Mouse (Mus musculus): Measurements from ENCODE around the gene Ggta1.

Ggta1 gene

DNA sequence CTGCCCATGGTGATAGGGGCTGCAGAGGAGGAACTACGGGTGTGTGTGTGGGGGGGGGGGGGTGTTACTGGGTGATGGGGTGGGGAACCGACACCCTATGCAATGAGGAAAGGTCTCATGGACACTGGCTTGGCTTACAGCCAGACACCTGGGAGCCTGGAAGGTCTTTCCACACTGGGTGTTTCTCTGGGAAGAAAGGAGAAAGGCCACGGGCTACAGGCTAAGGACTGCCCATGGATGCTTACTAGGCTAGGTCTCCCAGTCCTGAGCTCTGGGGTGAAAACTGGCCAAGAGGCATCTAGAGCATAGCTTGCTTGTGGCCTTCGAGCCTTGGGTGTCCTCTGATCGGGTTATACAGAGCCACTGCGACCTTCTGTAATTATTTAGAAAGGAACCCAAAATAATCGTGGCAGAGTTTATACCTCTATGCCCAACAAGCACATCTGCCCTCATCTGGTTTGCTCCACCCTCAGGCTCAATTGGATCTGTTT lies at the start of gene Ggta1:
Ggta1 (minus strand) TSS at position 441 of the 491 bp plus-strand sequence.
- DNase-seq, result no peak

DNA sequence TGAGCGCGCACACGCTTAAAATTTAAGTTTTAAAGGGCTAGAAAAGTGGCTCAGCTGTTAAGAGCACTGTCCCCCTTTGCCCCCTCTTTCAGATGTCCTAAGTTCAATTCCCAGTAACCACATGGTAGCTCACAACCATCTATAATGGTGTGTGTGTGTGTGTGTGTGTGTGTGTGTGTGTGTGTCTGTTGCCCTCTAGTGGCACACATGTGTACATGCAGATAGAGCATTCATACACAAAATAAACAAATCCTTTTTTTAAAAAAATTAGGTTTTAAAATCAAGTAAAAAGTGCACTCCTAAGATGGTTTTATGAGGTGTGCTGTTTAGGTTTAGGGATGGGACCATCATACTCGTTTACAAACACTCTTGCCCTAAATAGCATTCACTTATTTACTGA lies 49.2 kb upstream of the Ggta1 start:
- no peak for DNase-seq

DNA sequence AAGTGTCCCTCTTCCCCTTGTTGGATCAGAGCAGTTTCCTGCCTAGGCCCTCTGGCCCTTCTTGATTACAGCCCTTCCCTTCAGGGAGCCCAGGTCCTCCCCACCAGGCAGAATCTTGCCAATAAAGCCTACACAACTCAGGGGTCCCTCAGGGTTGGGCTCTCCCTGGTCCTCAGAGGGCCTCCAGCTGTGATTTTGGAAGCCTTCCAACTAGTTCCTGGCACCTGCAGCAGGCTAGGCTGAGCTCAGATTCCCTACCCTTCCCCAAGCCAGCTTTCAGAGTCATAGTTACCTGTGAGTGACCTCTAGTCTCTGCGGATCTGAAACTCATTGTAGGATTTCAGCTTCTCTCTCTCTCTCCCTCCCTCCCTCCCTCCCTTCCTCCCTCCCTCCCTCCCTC lies 47.9 kb upstream of the Ggta1 start:
- DNase-seq, result no peak

DNA sequence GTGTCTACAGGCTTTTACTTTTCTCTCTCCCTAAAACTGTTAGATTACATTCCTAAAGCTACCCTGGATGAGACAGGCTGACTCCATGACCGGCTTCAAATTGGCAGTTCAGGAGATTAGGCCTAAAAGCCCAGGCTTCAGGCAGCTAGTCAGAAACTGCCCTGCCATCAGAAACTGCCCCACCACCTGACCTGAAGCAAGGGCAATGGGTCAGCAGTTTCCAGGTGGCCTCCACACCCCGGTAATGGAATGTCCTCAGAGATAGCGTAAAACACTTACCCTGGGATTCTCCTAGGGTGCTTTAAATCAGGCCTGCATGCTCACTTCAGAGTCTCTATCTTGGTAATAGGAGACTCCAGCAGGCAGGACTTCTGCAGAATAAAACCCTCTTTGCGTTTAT lies 46.9 kb upstream of the Ggta1 start:
- DNase-seq, result no peak

DNA sequence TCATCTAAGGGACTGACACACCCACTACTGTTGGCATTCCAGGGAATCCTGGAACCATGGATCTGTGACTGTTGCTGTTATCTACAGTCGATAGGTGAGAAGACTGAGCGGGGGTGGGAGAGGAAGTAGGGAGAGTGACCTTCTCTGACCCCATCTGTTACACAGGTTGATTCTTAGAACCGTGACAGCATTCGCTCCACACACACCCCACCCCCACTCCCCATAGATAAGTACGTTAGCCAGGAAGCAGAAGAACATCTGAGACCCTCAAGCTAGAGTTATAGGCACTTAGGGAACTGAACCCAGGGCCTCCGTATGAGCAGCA lies 46.3 kb upstream of the Ggta1 start:
- DNase-seq, result no peak

DNA sequence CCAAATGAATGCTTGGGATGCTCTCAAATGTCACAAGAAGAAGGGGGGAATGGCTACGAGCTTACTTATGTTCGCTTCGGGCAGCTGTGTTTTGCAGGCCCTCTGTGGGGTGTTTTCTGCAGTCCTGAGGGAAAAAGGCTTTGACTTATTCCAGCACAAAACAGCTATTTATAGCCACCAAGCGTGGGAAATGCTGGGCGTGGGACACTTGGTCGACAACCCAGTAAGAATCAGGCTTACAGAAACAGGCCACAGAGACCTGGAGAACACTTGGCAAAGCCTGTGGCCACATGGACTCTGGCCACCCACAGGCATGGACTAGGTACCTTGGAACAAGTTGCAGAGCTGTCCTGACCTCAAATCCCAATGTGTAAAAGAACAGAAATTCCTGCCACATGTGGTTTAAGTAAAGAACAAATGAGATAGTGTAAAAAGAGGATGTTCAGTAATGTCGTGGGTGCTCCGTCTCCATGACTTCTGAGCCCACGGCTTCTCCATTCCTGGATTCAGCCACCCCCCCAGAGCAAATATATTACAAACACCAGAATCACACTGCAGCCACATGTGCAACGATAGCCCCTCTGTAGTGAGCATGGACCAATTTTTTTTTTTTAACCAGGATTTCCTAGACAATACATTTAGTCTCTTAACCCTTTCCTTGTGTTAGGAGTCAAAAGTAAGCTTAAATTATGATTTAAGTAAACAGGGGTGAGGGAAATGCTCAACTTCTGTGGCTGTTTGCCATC lies 45.7 kb upstream of the Ggta1 start:
- no peak for DNase-seq

DNA sequence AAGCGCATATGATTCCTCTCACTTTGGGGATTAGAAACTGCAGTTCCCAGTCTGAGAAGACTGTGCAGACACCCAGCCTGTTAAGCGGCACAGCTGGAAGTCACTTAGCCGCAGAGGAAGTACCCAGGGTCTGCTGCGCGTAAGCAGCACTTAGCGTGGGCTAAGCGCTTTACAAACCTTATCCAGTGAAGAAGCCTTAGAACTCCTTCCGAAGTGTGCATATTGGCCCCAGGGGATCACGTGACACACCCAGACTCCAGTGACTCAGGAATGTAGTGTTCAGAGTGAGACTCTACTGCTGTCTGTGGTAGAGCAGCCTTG lies 44.1 kb upstream of the Ggta1 start:
- DNase-seq, result peak; percentile 63 to 77

DNA sequence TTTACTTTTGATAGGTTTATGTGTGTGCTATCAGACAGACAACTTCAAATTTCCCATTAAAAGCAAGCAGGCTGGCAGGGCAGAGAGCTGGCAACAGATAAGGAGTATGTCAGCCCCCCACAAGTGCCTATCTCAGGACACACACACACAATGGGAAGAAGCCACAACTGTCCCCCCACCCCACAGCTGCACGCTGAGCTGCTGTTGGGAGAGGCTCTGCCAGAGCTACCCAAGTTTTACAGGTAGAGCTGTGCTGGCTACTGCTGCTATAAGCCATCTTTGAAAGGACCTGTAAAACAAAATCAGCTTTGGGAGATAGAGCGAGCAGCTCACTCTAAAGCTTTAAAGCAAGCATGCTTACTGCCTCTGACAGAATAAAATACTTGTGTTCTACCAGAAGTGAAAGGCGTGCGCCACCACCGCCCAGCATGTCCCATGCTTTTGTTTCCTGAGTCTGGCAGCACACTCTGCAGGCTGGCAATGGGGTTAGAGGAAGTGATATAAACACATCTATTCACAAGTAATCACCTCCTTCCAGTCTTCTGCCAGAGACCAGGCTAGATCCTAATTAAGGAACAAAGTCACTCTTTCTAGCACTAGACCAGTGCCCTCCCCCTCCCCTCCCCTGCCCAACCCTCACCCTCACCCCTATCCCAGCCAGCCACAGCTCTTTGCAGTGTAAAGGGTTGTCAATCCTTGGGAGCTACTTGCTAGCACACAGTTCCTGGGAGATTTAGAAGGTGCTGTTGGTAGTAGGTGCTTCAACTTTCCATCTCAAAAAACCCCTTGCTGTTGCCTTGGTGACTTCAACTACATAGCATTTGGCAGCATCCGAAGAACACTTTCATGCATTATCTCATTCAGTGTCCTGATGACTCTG lies 43.5 kb upstream of the Ggta1 start:
- peak; percentile 65 to 77 for DNase-seq

DNA sequence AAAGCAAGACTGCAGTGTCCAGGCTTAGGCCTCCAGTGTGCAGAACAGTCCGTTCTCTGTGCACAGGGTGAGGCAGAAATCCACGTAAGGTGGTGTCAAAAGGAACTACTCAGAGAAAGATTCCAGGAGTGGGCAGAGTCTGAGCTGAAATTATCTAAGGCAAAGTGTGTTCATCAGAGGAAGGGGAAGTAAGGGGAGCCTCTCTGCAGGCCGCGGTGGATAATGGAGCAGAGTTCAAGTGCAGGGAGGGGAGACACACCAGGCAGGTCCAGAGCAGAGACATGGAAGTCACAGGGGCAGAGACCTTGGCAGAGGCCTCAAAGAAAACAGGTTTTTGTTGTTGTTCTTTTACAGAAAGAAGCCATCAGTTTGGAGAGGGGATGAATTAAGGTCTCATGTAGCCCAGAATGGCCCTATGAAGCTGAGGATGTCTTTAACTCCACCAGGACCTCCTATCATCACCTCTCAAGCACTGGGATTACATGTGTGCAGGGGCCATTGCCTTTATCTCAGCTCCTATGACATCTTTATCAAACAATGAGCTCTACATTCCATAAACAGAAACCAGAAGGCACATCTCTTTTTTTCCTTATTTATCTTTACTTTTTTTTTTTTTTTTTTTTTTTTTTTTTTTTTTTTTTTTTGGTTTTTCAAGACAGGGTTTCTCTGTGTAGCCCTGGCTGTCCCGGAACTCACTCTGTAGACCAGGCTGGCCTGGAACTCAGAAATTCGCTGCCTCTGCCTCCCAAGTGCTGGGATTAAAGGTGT lies 42.7 kb upstream of the Ggta1 start:
- peak; percentile 26 to 33 for DNase-seq

DNA sequence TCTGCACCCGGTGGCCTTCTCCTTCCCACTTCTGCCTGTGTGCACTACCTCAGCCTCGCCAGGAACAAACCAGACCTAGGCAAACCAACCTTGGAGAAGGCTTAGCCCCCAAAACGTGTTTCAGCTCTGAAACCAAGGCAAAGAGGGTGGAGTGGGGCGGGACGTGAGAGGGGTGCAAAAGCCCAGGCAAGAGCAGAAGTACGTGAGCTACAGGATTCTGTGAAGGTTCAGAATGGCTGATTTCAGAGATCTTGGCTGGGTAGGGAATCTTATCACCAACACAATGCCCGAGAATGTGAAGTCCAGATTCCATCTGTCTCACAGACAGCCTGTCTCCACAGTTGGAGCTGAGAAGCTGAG lies 41.4 kb upstream of the Ggta1 start:
- peak in 1 of 2 experiments; percentile 59 for DNase-seq

DNA sequence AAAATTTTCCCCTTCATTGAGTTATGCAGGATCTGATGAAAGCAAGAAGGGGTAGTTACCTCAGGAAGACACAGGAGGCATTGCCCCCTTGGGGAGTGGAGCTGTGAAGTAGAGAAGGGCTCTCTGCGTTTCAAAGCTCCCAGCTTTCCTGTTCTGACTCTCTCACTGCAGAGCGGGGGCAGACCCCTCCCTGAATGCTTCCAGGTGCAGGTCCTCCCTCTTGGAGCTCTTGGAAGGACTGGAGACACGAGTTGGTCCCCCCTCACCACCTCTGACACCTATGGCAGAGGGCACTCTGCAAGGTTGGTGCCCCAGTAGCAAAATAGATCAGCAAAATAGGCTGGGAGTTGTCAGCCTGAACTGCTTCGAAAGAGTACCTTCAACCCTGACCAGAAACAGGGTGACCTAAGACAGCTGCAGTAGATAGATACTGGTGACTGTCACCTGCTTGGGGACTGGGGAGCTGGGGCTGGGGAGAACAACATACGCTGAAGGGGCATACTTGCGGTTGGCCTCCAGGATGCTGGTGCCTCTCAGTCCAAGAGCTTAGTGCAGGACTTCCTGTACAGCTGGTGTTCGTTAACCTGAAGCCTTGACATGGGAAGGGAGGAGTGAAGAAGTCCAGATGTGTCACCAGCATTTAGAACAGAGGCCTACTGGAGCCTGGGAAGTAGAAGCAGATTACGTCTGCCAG lies 40.8 kb upstream of the Ggta1 start:
- peak; percentile 61 to 76 for DNase-seq

DNA sequence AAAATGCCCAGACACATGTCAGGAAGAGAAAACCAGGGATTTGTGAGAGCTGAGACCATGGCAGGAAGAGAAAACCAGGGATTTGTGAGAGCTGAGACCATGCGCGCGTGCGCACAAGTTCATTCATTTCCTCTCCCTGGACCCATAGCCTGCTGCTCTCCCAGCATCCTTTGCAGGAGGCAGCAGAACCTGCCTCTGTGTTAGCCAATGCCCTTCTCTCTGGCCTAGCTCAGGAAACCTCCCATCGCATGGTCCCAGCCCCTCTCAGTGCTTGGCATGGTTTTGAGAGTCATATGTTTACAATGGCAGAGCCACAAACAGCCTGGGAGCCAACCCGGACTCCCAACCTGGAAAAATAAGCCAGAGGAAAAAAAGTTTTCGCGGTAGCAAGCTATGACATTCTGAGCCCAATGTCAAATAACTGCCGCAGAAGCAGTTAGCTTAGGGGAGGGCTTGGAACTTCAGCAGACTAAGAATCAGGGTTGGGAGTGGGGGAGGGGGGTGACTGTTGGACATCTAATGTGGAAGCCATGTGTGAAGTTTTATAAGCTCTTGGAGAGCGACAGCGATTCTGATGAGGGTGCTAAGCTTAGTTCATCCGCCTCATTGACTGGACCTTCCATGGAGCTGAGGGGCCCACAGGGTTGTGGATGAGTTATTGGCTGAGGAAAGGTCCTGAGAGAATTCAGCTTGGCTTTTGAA lies 40.1 kb upstream of the Ggta1 start:
- peak; percentile 24 to 46 for DNase-seq

DNA sequence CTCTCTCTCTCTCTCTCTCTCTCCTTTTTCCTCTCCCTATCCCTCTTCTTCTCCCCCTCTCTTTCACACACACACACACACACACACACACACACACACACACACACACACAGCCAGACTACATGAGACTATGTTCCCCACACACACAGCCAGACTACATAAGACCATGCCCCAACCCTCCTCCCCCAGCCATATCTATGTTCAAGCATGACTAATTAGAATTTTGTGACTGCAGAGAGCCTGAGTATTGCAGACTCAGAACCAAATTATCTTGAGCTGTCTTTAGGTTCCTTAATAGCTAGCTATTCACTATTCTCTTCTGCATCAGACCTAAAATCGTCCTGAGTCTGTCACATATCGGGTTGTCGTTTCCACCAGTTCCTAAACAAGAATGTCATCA lies 39.5 kb upstream of the Ggta1 start:
- DNase-seq, result no peak

DNA sequence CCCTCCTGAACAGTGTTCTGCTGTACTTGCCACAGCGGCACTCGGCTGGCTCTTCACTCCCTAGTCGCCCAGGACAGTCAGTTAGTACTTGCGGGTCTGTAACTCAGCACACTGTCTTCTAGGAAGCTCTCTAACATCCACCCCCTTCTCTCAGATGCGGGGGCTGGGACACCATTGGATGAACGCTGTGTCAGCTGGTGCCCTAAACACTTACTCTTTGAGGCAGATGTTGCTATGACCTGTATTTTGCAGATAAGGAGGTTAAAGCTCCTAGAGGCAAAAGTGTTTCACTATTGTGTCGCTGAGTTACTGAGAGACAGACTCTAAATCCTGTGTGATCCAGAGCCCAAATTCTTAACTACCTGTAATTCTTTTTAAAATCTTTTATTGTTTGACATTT lies 36.4 kb upstream of the Ggta1 start:
- DNase-seq, result peak; percentile 63 to 81

DNA sequence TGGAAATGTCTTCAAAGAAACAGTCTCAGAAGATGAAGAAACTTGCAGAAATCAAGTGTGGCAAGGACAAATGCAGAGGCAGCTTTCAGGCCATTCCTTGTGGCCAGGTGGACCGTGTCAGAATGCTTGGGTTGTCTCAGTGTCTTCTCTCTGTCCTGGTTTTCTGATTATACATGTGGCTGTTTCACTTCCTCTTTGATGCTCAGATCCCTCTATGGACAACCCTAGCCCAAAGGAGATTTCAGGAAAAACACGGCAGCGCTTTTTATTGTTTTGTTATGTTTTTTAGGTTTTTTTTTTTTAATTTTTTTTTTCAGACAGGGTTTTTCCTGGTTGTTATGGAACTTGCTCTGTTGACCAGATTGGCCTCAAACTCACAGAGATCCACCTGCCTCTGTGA lies 35.9 kb upstream of the Ggta1 start:
- no peak for DNase-seq

DNA sequence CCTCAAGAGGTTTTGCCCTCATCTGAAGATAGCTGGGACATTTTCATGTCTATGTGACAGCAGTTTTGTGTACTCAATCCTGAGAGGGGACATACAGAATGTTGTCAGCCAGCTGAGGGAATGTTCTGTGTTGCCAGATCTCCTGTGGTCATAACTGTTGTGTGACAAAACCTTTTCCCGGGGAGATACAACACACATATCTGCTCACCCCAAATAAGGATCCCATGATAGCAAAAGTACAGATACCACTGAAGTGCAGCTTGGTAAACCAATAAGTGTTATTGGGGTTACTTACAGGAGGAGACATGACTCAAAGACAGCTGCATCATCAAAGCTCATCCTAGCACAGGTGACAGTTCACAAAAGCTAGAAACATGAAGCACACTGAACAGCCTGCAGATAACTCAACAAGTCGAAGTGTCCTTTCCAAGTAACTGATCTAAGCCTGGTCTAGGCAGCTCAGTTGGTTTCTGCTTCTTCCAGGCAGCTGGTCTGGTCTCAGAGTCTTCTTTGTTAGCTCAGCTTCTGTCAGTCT lies 34.7 kb upstream of the Ggta1 start:
- peak; percentile 35 to 42 for DNase-seq

DNA sequence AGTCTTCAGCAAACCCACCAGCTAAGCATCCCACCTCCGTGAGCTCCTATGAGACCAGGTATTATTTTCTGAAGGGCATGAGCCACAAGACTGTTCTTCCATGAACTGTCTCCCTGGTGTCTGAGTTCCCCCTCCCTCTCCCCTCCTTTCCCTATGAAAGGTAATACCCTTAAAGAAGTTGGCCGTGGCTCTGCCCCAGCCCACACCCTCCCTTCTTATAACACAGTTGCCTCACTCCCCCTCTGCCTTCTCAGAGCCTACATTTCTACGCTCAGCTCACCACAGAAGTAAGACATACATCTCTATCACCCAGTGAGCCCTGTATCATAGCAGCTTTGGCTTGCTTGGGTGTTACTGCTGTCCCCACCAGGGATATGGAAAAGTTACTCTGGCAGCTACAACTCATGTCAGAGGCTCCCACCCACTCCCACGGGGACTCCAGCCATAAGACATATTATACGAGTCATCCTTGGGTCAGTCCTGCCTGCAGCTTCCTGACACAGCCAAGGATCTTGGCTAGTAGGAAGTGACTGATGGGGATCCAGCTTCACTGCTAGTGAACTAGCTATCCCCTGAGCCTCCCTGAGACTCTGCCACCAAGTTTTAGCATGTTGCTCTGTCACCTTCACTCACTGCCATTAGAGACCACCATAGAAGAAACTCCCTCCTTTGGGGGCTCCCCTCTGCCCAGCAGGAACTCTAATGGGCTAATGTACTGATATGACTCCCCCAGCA lies 33.4 kb upstream of the Ggta1 start:
- peak; percentile 33 to 36 for DNase-seq

DNA sequence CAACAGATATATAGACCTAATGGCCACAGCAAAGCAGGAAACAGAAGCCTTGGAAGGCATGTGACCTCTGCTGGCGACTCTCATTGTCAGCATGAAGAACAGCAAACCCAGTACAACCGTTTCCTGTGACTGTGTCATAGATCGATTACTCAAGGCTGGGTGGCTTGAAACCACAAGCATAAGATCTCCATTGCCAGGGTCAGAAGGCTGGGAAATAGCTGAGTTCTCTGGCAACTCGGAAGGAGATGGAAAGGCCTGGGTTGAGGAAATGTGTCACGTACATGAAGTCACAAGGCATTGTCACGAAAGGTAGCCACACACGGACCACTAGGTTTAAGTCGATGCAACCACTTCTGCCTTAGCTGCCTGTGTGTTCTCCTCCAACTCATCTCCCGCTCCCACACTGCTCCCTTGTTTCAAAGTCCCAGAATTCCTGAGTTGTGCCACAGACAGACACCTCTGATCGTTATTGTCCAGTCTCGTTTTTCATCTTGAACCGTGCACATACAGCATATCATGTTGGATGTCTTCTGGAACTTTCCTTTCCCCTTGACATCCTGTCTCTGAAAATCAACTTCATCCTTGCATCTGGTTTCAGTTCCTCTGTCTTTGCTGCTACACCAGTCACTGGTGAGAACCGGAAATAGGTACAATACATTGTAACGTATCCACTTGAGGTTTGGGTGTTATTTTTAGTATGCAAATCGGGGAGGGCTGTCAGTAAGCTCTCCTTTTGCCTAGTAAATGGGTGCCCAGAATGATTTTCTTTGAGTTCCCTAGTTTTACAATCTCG lies 32.7 kb upstream of the Ggta1 start:
- peak; percentile 52 to 63 for DNase-seq

DNA sequence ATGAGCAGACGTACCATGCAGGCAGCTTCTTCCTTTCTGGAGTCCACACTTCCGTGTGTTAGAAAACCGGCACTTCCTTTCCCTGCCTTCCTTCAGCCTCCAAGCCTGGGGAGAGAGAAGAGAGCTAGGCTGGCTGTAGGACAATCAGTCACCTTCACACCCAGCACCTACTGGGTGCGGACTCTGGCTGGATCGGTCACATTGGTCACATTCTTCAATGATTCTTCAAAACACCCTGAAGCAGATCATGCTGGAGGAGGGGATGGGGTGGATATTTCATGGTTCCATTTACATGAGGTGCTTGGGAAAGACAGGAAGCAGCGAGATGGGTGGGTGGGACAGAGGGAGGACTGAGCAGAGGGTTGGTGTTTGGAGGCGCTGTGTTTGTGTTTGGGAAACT lies 30.5 kb upstream of the Ggta1 start:
- no peak for DNase-seq

DNA sequence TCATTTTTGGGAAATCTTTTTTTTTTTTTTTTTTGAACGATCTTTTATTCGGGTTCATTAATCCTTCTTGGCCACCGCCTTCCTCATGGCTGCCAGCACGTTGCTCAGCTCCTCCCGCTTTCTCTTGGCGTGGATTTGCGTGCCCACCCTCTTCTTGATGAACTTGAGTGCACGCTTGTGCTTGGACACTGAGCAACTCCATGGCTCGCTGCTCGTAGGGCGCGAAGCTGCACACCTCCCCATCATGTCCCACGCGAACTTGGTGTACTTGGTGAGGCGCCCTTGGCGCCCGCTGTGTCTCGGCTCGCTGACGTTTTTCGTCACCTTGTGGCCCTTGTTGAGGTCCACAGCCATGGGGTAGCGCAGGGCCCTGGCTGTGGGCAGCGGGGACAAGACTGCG lies 28.1 kb upstream of the Ggta1 start:
- DNase-seq, result no peak
